Mouse (Mus musculus) ES-Bruce4 (cell line): ENCODE measurements around the gene Rnf185.

ENCODE experiments used
- CTCF ChIP-seq: IDR thresholded peaks from one replicate; pipeline ENCODE4 v1.8.1; 2011; ENCODE audit warnings: low read depth, low read length
- POLR2A ChIP-seq: IDR thresholded peaks from one replicate; pipeline ENCODE4 v1.8.1; 2011; ENCODE audit warnings: low read length; ENCODE audit not compliant: insufficient read depth

DNA sequence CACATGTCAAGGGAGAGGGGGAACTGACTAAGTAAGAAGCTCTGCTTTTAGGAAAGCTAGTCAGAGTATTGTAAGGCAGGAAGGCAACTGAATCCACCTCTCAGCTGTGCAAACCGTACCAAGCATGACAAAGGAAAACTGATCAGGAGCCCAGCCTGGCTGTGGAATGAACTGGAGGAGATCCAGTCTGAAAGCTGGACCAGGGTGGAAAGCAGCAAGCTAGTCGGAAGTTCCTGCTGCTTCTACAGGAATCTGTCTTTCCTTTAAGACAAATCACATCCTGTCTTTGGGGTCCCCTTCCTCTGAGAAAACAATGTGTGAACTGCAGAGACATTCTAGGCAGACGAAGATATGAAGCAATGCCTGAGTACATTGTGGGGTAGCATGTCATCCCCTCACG lies 33.4 kb downstream of the Rnf185 start:
- TF ChIP-seq CTCF, result no peak
- no peak for TF ChIP-seq POLR2A
